Mouse (Mus musculus) thymus, postnatal 10 days (tissue): ENCODE measurements around the gene Cd47.

Experiments used
- DNase-seq, 2 experiments: peaks; one replicate each; pipeline ENCODE4 v3.0.0; 2021; ENCODE audit warnings: low spot score in 2 of 2

Cd47 gene

GRCm38 (mm10) chr16:49799597-49800561 lies at the start of gene Cd47:
Gene Cd47 (plus strand): TSS chr16:49800533.
- DNase-seq = peak; percentile 25 to 35

- DNase-seq = no peak
Measured at GRCm38 (mm10) chr16:49752906-49753305, 47.4 kb upstream of the Cd47 start.

DNA sequence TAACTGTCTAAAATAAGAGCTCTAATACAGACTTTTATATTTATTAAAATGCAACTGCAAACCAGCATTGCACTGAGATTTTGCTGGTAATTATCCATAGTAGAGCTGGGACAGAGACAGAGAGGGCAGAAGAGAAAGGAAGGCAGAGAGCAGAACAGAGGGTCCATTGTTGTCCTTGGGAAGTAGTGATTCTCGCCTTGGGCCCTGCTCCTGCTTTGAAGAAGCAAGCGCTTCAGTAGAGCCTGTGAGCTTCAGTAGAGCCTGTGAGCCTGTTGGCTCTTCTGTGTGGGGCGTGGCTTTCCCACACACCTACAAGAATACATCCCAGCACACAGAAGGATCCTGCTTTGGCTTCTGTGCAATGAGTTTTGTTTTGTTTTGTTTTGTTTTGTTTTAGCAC lies 47.0 kb upstream of the Cd47 start:
- no peak for DNase-seq

DNA sequence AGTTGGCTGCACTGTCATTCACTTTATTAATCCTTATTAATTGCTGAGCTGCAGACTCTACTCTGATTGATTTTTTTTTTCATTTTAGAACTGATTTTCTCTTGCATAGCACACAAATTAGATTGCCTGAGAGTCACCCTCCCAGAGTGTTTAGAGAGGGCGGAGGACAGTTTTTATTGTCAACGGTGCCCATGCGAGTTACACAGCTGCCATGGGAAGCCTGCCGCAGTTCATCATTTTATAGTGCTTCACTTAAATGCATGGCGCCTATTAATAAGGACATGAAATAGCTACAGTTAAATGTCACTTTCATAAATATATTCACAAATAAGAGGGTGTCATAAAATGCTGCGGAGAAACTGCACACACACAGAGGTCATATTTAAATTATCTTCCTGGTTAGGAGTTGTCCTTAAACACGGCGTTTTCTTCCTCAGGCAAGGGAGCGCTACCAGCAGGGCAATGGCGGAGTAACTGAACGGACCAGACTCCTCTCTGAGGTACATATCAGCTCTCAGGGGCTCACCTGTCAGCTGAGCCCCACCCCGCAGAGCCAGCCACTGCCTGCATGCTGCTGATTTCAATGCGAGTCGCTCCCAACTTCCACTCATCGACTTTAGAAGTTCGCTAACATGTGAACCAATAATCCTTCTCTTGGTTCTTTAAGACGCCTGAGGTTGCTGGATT lies 39.7 kb upstream of the Cd47 start:
- no peak for DNase-seq

DNA sequence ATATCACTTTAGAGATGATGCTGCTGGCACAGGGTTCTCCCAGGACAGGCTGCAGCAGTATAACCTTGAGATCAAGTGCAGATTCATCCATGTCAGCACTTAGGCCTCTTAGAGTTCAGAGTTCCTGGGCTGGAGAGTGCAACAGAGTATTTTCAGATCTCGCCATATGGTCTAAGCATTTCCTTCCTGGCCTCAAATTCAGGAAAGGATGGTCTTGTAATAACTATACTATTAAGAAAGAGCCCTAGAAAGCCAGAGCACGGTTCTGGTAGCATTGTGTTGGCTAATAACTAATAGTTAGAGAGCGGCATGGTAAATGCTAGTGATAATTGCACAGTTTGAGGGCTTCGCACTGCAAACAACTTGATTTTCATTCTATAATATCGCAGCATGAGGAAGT lies 38.4 kb upstream of the Cd47 start:
- DNase-seq = no peak

GRCm38 (mm10) chr16:49766326-49766725 lies 34.0 kb upstream of the Cd47 start:
- peak; percentile 64 to 68 for DNase-seq

DNA sequence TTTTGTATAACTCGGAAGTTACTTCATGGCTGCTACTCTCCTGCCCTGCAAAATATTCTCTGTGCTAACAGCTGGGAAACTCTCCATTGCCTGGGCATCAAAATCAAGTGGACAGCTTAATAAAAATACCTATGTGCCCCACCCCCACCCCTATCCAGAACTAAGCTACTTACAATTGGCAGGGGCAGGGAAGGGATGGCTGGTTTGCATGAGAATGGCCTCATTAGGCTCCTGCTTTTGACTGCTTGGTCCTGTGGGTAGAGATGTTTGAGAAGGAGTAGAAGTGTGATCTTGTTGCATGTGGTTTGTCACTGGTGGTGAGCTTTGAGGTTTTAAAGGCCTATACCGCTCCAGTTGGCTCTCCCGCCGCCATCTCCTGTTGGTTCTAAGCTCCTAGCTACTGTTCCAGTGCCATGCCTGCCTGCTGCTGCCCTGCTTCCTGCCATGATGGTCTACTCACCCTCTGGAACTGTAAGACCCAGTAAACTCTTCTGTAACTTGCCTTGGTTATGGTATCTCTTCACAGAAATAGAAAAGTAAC lies 31.8 kb upstream of the Cd47 start:
- no peak for DNase-seq

GRCm38 (mm10) chr16:49769831-49770261 lies 30.5 kb upstream of the Cd47 start:
- no peak for DNase-seq

- DNase-seq = no peak
Measured at GRCm38 (mm10) chr16:49770320-49771189, 29.8 kb upstream of the Cd47 start.

DNA sequence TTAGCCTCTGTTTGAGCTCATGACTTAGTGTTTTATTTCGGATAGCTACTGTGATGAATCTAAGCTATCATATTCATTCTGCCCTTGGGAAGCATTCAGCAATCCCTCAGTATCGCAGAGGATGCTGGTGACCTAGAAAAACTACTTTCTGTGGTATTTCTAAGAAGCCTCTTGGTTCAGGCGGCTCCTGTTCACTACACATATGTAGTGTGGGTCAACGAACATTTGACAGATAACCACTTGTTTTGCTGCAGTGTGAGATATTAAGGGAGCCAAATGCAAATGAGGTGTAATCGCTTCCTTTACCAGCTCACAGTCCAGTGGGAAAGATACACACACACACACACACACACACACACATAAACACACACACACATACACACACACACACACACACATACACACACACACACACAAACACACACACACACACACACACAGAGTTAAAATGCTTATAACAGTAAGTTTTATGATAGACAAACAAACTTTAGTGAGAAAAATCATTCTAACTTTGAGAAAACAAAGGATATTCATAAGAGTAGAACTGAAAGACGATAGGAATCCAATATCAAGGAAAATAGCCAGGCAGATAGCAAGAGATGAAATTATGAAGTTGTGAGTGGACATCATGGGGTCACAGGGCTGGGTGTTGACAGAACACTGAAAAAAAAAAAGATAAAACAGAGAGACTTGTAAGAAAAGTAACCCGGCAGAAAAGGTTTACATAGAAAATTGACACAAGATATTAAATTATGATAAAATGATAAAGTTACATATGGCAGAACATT lies 28.5 kb upstream of the Cd47 start:
- no peak for DNase-seq

DNA sequence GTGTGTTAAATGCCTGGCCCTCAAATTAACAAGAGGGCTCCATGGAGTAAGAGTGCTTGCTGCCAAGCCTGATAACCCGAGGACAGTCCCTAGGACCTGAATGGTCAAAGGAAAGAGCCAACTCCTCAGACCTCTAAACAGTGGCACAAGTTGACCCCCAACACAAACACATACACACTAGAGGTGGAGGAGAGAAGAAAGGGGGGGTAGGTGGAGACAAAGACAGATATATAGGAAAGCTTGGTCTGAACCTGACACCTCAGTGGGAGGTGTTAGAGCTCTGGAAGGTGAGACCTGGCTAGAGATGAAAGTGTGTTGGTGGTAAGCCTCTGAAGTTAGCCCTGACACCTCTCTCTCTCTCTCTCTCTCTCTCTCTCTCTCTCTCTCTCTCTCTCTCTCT lies 27.8 kb upstream of the Cd47 start:
- no peak for DNase-seq

- DNase-seq = no peak
Measured at GRCm38 (mm10) chr16:49773068-49773467, 27.3 kb upstream of the Cd47 start.

DNA sequence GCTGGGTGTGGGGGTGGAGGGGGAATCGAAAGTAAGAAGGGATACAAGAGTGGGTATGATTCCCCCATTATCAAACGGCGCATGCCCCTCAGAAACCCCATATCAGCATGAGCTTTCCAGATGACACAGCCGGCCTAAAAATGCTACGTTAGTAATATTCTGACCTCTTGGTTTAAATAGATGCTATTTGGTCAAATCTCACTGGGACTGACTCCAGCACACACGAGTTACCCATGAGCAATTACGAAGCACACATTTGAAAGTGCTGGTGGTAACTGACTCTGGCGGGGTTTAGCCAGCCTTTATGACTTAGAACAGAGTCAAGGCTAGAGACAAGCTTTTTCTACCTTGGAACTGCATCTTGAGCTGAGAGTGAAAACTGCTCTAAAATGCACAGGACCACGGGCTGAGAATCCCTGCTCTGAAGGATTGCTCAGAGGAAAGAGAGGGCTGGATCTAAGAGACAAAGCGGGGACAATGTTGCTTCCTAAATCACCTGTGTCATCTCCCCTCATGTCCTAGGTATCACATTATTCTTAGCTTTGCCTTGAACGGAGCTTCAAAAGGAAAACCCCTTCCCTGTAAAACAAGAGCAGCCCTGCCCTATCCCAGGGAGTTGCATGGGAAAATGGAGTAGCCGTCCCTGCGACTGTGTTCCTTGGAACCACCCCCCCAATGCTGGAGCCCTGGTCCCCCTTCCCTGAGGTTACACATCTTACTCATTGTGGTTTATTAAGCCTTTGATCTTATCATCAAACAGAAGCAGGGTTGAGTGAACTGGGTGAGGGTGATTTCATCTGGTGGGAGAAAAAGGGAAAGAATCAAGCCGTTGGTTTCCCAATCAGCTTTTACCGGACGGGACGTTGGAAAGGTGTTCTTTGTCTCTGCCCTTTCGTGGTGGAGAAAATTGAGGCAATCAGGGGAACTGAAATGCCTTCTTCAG lies 26.0 kb upstream of the Cd47 start:
- no peak for DNase-seq

DNA sequence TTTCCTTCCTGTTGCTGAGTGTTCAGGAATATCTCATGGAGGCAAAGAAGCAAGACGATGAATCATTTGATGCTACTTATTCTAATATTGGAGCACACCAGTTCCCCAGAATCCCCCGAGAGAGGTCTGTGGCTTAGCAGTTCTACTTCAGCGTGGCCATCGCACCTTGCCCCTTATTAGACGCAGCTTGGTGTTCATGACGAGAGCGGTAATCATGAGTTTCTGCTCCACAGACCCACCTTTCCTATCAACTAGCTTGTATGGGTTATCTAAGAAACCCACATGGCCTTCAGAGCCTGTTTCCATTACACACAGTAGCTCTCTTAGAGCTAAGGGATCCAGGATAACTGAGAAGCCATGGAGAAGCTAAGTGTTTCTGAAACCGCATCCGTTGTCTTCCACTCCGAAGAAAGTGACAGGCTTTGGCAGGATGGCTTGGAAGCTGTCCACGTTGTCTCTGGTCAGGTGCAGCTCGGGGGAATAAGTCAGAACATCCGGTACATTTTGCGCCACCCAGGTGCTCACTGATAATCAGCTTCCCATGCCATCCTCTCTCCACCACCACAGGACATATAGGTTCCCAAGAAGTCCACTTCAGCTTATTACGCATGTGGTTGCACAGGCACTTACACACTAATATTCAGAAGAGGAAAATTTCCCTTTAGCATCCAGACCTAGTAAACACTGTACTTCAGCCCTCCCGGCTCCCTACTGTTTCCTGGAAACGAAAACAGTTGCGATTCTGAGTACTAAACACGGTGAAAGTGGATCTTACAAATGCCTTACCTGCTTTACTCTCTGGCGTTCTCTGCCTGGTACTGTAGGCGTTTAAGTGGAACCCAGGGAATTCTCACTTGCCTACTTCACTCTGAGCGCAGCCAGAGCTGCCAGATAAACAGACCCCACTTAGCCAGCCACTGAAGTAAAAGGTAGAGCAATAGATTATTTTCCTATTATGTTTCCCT lies 25.0 kb upstream of the Cd47 start:
- no peak for DNase-seq

DNA sequence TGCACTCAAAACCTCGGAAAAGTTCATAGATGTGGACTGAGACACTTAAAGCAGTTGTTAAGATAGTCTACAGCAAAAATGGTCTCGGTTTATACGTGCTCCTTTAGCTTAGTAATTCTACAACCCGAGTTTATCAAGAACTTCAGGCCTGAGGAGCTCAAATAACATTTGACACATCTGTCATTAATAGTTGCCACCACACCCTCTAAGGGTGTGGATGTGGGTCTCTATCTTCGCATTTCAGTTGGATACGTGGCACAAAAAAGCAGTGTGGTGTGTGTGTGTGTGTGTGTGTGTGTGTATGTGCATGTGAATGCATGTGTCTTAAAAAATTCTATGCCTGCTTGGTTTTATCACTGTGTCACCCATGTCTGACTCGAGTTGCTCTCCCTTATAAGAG lies 23.4 kb upstream of the Cd47 start:
- DNase-seq = no peak

GRCm38 (mm10) chr16:49781556-49782156 lies 18.7 kb upstream of the Cd47 start:
- DNase-seq = peak in 1 of 2 experiments; percentile 33

GRCm38 (mm10) chr16:49783369-49783768 lies 17.0 kb upstream of the Cd47 start:
- DNase-seq = no peak

DNA sequence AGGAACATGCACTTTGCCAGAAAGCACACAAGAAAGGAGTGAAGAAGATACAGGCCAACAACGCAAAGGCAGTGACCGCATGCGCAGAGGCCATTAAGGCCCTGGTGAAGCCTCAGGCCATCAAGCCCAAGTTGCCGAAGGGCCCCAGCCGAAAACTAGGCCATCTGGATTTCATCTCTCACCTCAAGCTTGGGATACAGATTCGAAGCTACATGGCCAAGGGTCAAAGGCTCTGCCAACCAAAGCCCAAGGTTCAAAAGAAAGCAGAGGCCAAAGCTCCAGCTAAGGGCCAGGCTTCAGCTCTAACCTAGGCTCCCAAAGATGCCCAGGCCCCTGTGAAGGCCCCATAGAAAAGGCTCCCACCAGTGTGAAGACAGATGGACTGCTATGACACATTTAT lies 14.2 kb upstream of the Cd47 start:
- no peak for DNase-seq
